Mouse (Mus musculus): ENCODE data around the gene Nfkbie. TPM values are rescaled to one million over a fixed set of nuclear protein-coding genes. Genes with fewer than 3 reads are reported as not detected.

Gene Nfkbie
- polyA plus RNA-seq, 1 experiment, result 6.2 TPM

GRCm38 (mm10) chr17:45612008-45612407, 56.5 kb downstream of the Nfkbie start:
- TF ChIP-seq POLR2A (IDR thresholded peaks at IDR 0.05; ENCODE audit: low read depth, low read length) (no peak), CTCF (IDR thresholded peaks at IDR 0.05; ENCODE audit: borderline replicate concordance, insufficient read depth, low read length) (no peak)
- Histone ChIP-seq H3K4me1 (ENCODE audit: control insufficient read depth, insufficient read depth, low read length) (no peaks in the 10 kb centered on the region), H3K4me3 (ENCODE audit: insufficient read depth, low read length) (no peak overlapping the region), H3K27ac (ENCODE audit: insufficient read depth, low read length) (no peak overlapping the region)

Other genes starting within 250 kb of the Nfkbie start
- gene Cdc5l, start 122.0 kb upstream of the Nfkbie start, polyA plus RNA-seq (2011; ENCODE audit: insufficient read length, low read depth, missing spikeins), result 38.6 and 52.1 TPM in 2 replicates
- gene Spats1, start 80.3 kb upstream of the Nfkbie start, polyA plus RNA-seq (2011; ENCODE audit: insufficient read length, low read depth, missing spikeins), result 0.58 TPM in 1 of 2 replicates, not detected in the other
- 6.7 and 7.3 TPM in 2 replicates for gene Aars2, start 48.9 kb upstream of the Nfkbie start, polyA plus RNA-seq (2011; ENCODE audit: insufficient read length, low read depth, missing spikeins)
- not detected in 2 replicates for gene Tcte1, start 32.3 kb upstream of the Nfkbie start, polyA plus RNA-seq (2011; ENCODE audit: insufficient read length, low read depth, missing spikeins)
- gene Tmem151b, start 6.0 kb upstream of the Nfkbie start, polyA plus RNA-seq (2011; ENCODE audit: insufficient read length, low read depth, missing spikeins), result 0.47 and 0.81 TPM in 2 replicates
- gene Slc35b2, start 8.2 kb downstream of the Nfkbie start, polyA plus RNA-seq (2011; ENCODE audit: insufficient read length, low read depth, missing spikeins), result 61.1 and 65.3 TPM in 2 replicates
- 1,481 and 1,562 TPM in 2 replicates for gene Hsp90ab1, start 17.6 kb downstream of the Nfkbie start, polyA plus RNA-seq (2011; ENCODE audit: insufficient read length, low read depth, missing spikeins)
- 81.9 and 90.3 TPM in 2 replicates for gene Slc29a1, start 43.9 kb downstream of the Nfkbie start, polyA plus RNA-seq (2011; ENCODE audit: insufficient read length, low read depth, missing spikeins)
- not detected in 2 replicates for gene Mymx, start 46.4 kb downstream of the Nfkbie start, polyA plus RNA-seq (2011; ENCODE audit: insufficient read length, low read depth, missing spikeins)
- not detected in 2 replicates for gene Capn11, start 103.6 kb downstream of the Nfkbie start, polyA plus RNA-seq (2011; ENCODE audit: insufficient read length, low read depth, missing spikeins)
- gene Mrpl14, start 130.6 kb downstream of the Nfkbie start, polyA plus RNA-seq (2011; ENCODE audit: insufficient read length, low read depth, missing spikeins), result 38.9 and 39.0 TPM in 2 replicates
- gene Tmem63b, start 131.2 kb downstream of the Nfkbie start, polyA plus RNA-seq (2011; ENCODE audit: insufficient read length, low read depth, missing spikeins), result 42.8 and 54.0 TPM in 2 replicates
- gene 1600014C23Rik, start 178.1 kb downstream of the Nfkbie start, polyA plus RNA-seq (2011; ENCODE audit: insufficient read length, low read depth, missing spikeins), result not detected in 2 replicates

Measured in embryonic fibroblast, embryonic 13.5 days (primary cell).